Mouse (Mus musculus) neutrophil, adult 5-6 weeks (primary cell): Measurements from ENCODE around the gene Tmem72. TPM values are rescaled to one million over a fixed set of nuclear protein-coding genes. Genes with fewer than 3 reads are reported as not detected.

Source experiments
- ATAC-seq: fragments of 151-379, 151-347 bp; 2 replicates; pipeline ENCODE4 v1.8.0; 2017; ENCODE audit warnings: mild to moderate bottlenecking, moderate TSS enrichment; ENCODE audit not compliant: insufficient number of reproducible peaks, poor library complexity, low FRiP score, severe bottlenecking; ENCODE audit errors: extremely low read depth
- total RNA-seq: library from RNA; stranded (forward); fragments of 200-1000 nt; gene quantifications from 2 replicates; pipeline ENCODE4 v1.2.3, GENCODE M21; 2017

Gene Tmem72
- total RNA-seq, 1 experiment from 2014 or later, result 0.23 TPM

- ATAC-seq, result no peak
Measured at GRCm38 (mm10) chr6:116694346-116694745, 22.4 kb downstream of the Tmem72 start.

GRCm38 (mm10) chr6:116693639-116694038, 23.1 kb downstream of the Tmem72 start:
- ATAC-seq, result peak; percentile 75

- ATAC-seq, result peak; percentile 49; the same call in 1 of the 2 replicates
Measured at GRCm38 (mm10) chr6:116682317-116682716, 34.4 kb downstream of the Tmem72 start.

- ATAC-seq, result peak; percentile 85
Measured at GRCm38 (mm10) chr6:116679563-116680288, 37.0 kb downstream of the Tmem72 start.

GRCm38 (mm10) chr6:116677321-116677720, 39.4 kb downstream of the Tmem72 start:
- ATAC-seq, result no peak

GRCm38 (mm10) chr6:116676355-116676913, 40.3 kb downstream of the Tmem72 start:
- ATAC-seq, result no peak

GRCm38 (mm10) chr6:116674283-116674886, 42.3 kb downstream of the Tmem72 start:
- no peak for ATAC-seq

- peak; percentile 82 for ATAC-seq
Measured at GRCm38 (mm10) chr6:116673471-116674282, 43.0 kb downstream of the Tmem72 start, which contains the start of gene Rassf4. Gene Rassf4, minus strand, starts transcription at chr6:116673952.

- ATAC-seq, result no peak
Measured at GRCm38 (mm10) chr6:116672349-116672748, 44.4 kb downstream of the Tmem72 start.

- no peak for ATAC-seq
Measured at GRCm38 (mm10) chr6:116671768-116672167, 44.9 kb downstream of the Tmem72 start.

- ATAC-seq, result no peak
Measured at GRCm38 (mm10) chr6:116671031-116671430, 45.7 kb downstream of the Tmem72 start.

GRCm38 (mm10) chr6:116670144-116670543, 46.6 kb downstream of the Tmem72 start:
- ATAC-seq, result no peak

- no peak for ATAC-seq
Measured at GRCm38 (mm10) chr6:116668682-116669470, 47.8 kb downstream of the Tmem72 start.

GRCm38 (mm10) chr6:116667382-116667781, 49.3 kb downstream of the Tmem72 start:
- no peak for ATAC-seq

GRCm38 (mm10) chr6:116666892-116667291, 49.8 kb downstream of the Tmem72 start:
- no peak for ATAC-seq

GRCm38 (mm10) chr6:116666085-116666750, 50.5 kb downstream of the Tmem72 start:
- ATAC-seq, result no peak

- ATAC-seq, result no peak
Measured at GRCm38 (mm10) chr6:116664830-116665229, 51.9 kb downstream of the Tmem72 start.

GRCm38 (mm10) chr6:116664031-116664430, 52.7 kb downstream of the Tmem72 start:
- peak; percentile 81 for ATAC-seq
